Mouse (Mus musculus) urinary bladder, postnatal 25 days (tissue): ENCODE results near the gene C1ra.
"Not testable (repeated sequence)": the region's sequence is repeated elsewhere in the genome, so short reads cannot be mapped to it uniquely, and the experiment has no call there.

Experiments
- DNase-seq: peaks from one replicate; pipeline ENCODE4 v3.0.0; 2022; ENCODE audit warnings: low spot score

The C1ra gene

GRCm38 (mm10) chr6:124485414-124486144 lies 26.6 kb upstream of the C1ra start:
- no peak for DNase-seq

- no peak for DNase-seq
Observed at GRCm38 (mm10) chr6:124487509-124487908, 24.7 kb upstream of the C1ra start.

GRCm38 (mm10) chr6:124488952-124489351 lies 23.3 kb upstream of the C1ra start:
- no peak for DNase-seq

- DNase-seq = no peak
Observed at GRCm38 (mm10) chr6:124491427-124491826, 20.8 kb upstream of the C1ra start.

GRCm38 (mm10) chr6:124492842-124493561 lies 19.2 kb upstream of the C1ra start, which contains the start of gene C1rl:
Gene C1rl, plus strand, starts transcription at chr6:124493113.
- DNase-seq = peak; percentile 70

GRCm38 (mm10) chr6:124493886-124494285 lies 18.3 kb upstream of the C1ra start:
- DNase-seq = no peak

- no peak for DNase-seq
Observed at GRCm38 (mm10) chr6:124496054-124496453, 16.2 kb upstream of the C1ra start.

- no peak for DNase-seq
Observed at GRCm38 (mm10) chr6:124499914-124500566, 12.2 kb upstream of the C1ra start.

GRCm38 (mm10) chr6:124501473-124501872 lies 10.7 kb upstream of the C1ra start:
- DNase-seq = no peak

GRCm38 (mm10) chr6:124502021-124502420 lies 10.2 kb upstream of the C1ra start:
- DNase-seq = no peak

- DNase-seq = no peak
Observed at GRCm38 (mm10) chr6:124505028-124505427, 7.2 kb upstream of the C1ra start.

- DNase-seq = no peak
Observed at GRCm38 (mm10) chr6:124506991-124507390, 5.2 kb upstream of the C1ra start.

GRCm38 (mm10) chr6:124508292-124508691 lies 3.9 kb upstream of the C1ra start:
- DNase-seq = no peak

GRCm38 (mm10) chr6:124509192-124509591 lies 3.0 kb upstream of the C1ra start:
- not testable (repeated sequence) for DNase-seq

- DNase-seq = no peak
Observed at GRCm38 (mm10) chr6:124511936-124512335, 269 bp upstream of the C1ra start.

GRCm38 (mm10) chr6:124517733-124518132 lies 5.5 kb downstream of the C1ra start:
- not testable (repeated sequence) for DNase-seq

GRCm38 (mm10) chr6:124522082-124522481 lies 9.9 kb downstream of the C1ra start:
- not testable (repeated sequence) for DNase-seq

GRCm38 (mm10) chr6:124527881-124528280 lies 15.7 kb downstream of the C1ra start:
- DNase-seq = no peak

- no peak for DNase-seq
Observed at GRCm38 (mm10) chr6:124531077-124531476, 18.9 kb downstream of the C1ra start.

- not testable (repeated sequence) for DNase-seq
Observed at GRCm38 (mm10) chr6:124536125-124536829, 24.1 kb downstream of the C1ra start.

GRCm38 (mm10) chr6:124541176-124541575 lies 29.0 kb downstream of the C1ra start:
- DNase-seq = not testable (repeated sequence)

GRCm38 (mm10) chr6:124542284-124542683 lies 30.1 kb downstream of the C1ra start, which contains the start of gene C1s1:
Gene C1s1, minus strand, starts transcription at chr6:124542359.
- peak; percentile 48 for DNase-seq
